Mouse (Mus musculus) forebrain, postnatal 0 days (tissue): ENCODE data around the gene Med16. TPM values are rescaled to one million over a fixed set of nuclear protein-coding genes. Genes with fewer than 3 reads are reported as not detected.

Source experiments
- ATAC-seq: fragments of 200-750 bp; cut with Nextera tagmentation; 2 replicates; pipeline ENCODE4 v1.8.0; 2017; ENCODE audit warnings: mild to moderate bottlenecking, moderate library complexity
- DNase-seq: peaks from one replicate; pipeline ENCODE4 v3.0.0-alpha.2; 2015
- H3K27ac ChIP-seq: fragments of 300-500 bp; sonication (generic); 2 replicates; pipeline ENCODE4 v1.5.1; 2014; ENCODE audit warnings: low read depth, mild to moderate bottlenecking, antibody characterized with exemption, low read length, moderate library complexity, mixed read lengths
- H3K27me3 ChIP-seq: fragments of 300-500 bp; sonication (generic); 2 replicates; pipeline ENCODE4 v1.6.1; 2014; ENCODE audit warnings: mild to moderate bottlenecking, low read length, mixed read lengths; ENCODE audit not compliant: insufficient read depth
- H3K36me3 ChIP-seq: fragments of 300-500 bp; sonication (generic); 2 replicates; pipeline ENCODE4 v1.6.1; 2014; ENCODE audit warnings: mild to moderate bottlenecking, moderate library complexity; ENCODE audit not compliant: insufficient read depth
- H3K4me1 ChIP-seq: fragments of 300-500 bp; sonication (generic); 2 replicates; pipeline ENCODE4 v1.6.1; 2014; ENCODE audit warnings: antibody characterized with exemption; ENCODE audit not compliant: insufficient read depth
- H3K4me2 ChIP-seq: fragments of 300-500 bp; sonication (generic); 2 replicates; pipeline ENCODE4 v1.6.1; 2014; ENCODE audit warnings: low read depth, mild to moderate bottlenecking, moderate library complexity
- H3K4me3 ChIP-seq: fragments of 300-500 bp; sonication (generic); 2 replicates; pipeline ENCODE4 v1.5.1; 2014; ENCODE audit warnings: low read depth, low read length, mixed read lengths
- H3K9ac ChIP-seq: fragments of 300-500 bp; sonication (generic); 2 replicates; pipeline ENCODE4 v1.6.1; 2014; ENCODE audit warnings: mild to moderate bottlenecking
- H3K9me3 ChIP-seq: fragments of 300-500 bp; sonication (generic); 2 replicates; pipeline ENCODE4 v1.6.1; 2016; ENCODE audit warnings: low read length
- CTCF ChIP-seq: sonication (generic); IDR thresholded peaks from 2 replicates; pipeline ENCODE4 v1.5.1; 2016; ENCODE audit warnings: antibody characterized with exemption, control low read depth, low read depth
- WGBS: fragments of 180-500 bp; shearing (Covaris S2); extraction: QIAGEN DNeasy Blood & Tissue Kit; methylation state at CpG from one replicate; pipeline ENCODE4 v1.1.7; 2014; 5-methylcytosine and 5-hydroxymethylcytosine counted together
- polyA plus RNA-seq: library from polyadenylated mRNA; unstranded; fragments of >200 nt; fragmentation: Nextera tagmentation; extraction: Ambion mirVana; gene quantifications from 2 replicates; pipeline ENCODE4 v1.2.1, GENCODE M21; 2015
- total RNA-seq: library from RNA; depleted of rRNA; stranded (reverse); fragments of >200 nt; gene quantifications from 2 replicates; pipeline ENCODE4 v1.2.3, GENCODE M21; 2014; rRNA removed

Gene Med16
- total RNA-seq (47.0 and 60.9 TPM in 2 replicates), polyA plus RNA-seq (46.1 and 56.0 TPM in 2 replicates)

- peaks cover 3% of the 10 kb centered on the region; the same call in 1 of the 2 replicates for H3K4me1 ChIP-seq
- ATAC-seq (peak; percentile 94), DNase-seq (peak; percentile 95)
- H3K4me3 ChIP-seq = peak within 1 kb of the TSS; percentile 69
- H3K27ac ChIP-seq = peak within 1 kb of the TSS; percentile 97
- peak within 1 kb of the TSS; percentile 94 for H3K9ac ChIP-seq
- under 1% methylated on average over 52 of the region's 52 CpGs for whole genome bisulfite sequencing
- H3K36me3 ChIP-seq = peaks cover 41% of the 10 kb centered on the region
- no peaks in the 10 kb centered on the region for H3K27me3 ChIP-seq
- TF ChIP-seq CTCF = no peak
- H3K9me3 ChIP-seq = no peaks in the 10 kb centered on the region
- peak within 1 kb of the TSS; percentile 45 for H3K4me2 ChIP-seq
Observed at GRCm38 (mm10) chr10:79908167-79909091, at the start of gene Med16. Med16 (minus strand) TSS chr10:79908923.

DNA sequence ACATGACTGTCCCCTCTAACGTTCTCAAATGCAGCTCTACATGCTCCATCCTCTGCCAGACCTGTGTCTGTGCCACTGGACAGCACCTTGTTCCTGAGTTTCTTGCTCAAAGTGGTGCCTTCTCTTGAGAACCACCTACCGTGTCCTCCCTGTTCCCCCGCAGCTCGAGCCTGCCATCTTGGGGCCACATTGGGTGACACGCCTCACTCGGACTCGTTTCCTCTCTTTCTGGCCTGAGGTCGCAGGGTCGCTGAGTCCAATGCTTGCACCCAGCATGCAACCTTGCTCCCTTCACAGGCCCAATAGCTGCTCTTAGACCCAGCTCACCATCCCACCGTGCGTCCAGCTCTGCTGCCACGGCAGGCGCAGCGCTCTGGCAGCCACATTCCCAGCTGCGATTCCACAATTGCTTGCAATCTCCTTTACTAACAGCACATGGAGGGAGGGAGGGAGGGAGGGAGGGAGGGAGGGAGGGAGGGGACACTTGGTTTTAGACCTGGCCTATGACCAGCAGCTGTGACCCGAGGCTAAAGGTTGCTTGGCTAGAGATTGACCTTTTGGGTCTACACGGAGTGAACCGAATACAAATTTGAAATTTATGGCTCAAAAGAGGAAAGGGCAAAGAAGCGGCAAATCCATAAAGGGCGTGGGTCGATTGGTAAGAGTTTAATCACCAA lies 49.6 kb upstream of the Med16 start:
- H3K4me2 ChIP-seq = no peak overlapping the region
- peak; percentile 81 for TF ChIP-seq CTCF
- H3K4me3 ChIP-seq = no peak overlapping the region
- no peaks in the 10 kb centered on the region for H3K27me3 ChIP-seq
- 15% methylated on average over 21 of the region's 21 CpGs for WGBS
- ATAC-seq (no peak), DNase-seq (peak; percentile 55)
- H3K4me1 ChIP-seq = no peaks in the 10 kb centered on the region
- no peak overlapping the region for H3K27ac ChIP-seq
- H3K9me3 ChIP-seq = no peaks in the 10 kb centered on the region
- peaks cover 17% of the 10 kb centered on the region; the same call in 1 of the 2 replicates for H3K36me3 ChIP-seq
- no peak overlapping the region for H3K9ac ChIP-seq

- Histone ChIP-seq H3K36me3 (peaks cover 8% of the 10 kb centered on the region; the same call in 1 of the 2 replicates), H3K4me3 (no peak overlapping the region), H3K9ac (no peak overlapping the region), H3K27me3 (no peaks in the 10 kb centered on the region), H3K9me3 (no peaks in the 10 kb centered on the region), H3K4me2 (no peak overlapping the region), H3K4me1 (no peaks in the 10 kb centered on the region), H3K27ac (no peak overlapping the region)
- no peak for TF ChIP-seq CTCF
- no peak for DNase-seq
- ATAC-seq = no peak
- WGBS = 27% methylated on average over 4 of the region's 4 CpGs
Observed at GRCm38 (mm10) chr10:79956643-79957154, 48.0 kb upstream of the Med16 start.

- Histone ChIP-seq H3K27ac (no peak overlapping the region), H3K9me3 (no peaks in the 10 kb centered on the region), H3K4me2 (no peak overlapping the region), H3K36me3 (peaks cover 11% of the 10 kb centered on the region; the same call in 1 of the 2 replicates), H3K4me3 (no peak overlapping the region), H3K9ac (no peak overlapping the region), H3K27me3 (no peaks in the 10 kb centered on the region), H3K4me1 (no peaks in the 10 kb centered on the region)
- WGBS = 79% methylated on average over 9 of the region's 9 CpGs
- ATAC-seq (no peak), DNase-seq (no peak)
- no peak for TF ChIP-seq CTCF
Observed at GRCm38 (mm10) chr10:79955691-79956090, 47.0 kb upstream of the Med16 start.

GRCm38 (mm10) chr10:79953946-79954345 lies 45.2 kb upstream of the Med16 start:
- 91% methylated on average over 6 of the region's 6 CpGs for WGBS
- no peak overlapping the region for H3K4me3 ChIP-seq

GRCm38 (mm10) chr10:79950661-79951060 lies 41.9 kb upstream of the Med16 start:
- H3K36me3 ChIP-seq = peaks cover 22% of the 10 kb centered on the region
- WGBS = 83% methylated on average over 18 of the region's 18 CpGs
- no peaks in the 10 kb centered on the region for H3K4me1 ChIP-seq
- no peak for TF ChIP-seq CTCF
- DNase-seq (no peak), ATAC-seq (no peak)
- no peak overlapping the region for H3K27ac ChIP-seq
- no peak overlapping the region for H3K4me2 ChIP-seq
- no peaks in the 10 kb centered on the region for H3K27me3 ChIP-seq
- H3K9ac ChIP-seq = no peak overlapping the region
- no peaks in the 10 kb centered on the region for H3K9me3 ChIP-seq
- H3K4me3 ChIP-seq = no peak overlapping the region

More at GRCm38 (mm10) chr10:79953946-79954345, 45.2 kb upstream of the Med16 start:
- H3K27ac ChIP-seq = no peak overlapping the region
- no peak overlapping the region for H3K4me2 ChIP-seq
- DNase-seq (no peak), ATAC-seq (no peak)
- no peak overlapping the region for H3K9ac ChIP-seq
- no peaks in the 10 kb centered on the region for H3K27me3 ChIP-seq
- no peaks in the 10 kb centered on the region for H3K4me1 ChIP-seq
- peaks cover 22% of the 10 kb centered on the region for H3K36me3 ChIP-seq
- TF ChIP-seq CTCF = peak; percentile 63
- no peaks in the 10 kb centered on the region for H3K9me3 ChIP-seq
